Mouse (Mus musculus): ENCODE results near the gene Acer3.

DNA sequence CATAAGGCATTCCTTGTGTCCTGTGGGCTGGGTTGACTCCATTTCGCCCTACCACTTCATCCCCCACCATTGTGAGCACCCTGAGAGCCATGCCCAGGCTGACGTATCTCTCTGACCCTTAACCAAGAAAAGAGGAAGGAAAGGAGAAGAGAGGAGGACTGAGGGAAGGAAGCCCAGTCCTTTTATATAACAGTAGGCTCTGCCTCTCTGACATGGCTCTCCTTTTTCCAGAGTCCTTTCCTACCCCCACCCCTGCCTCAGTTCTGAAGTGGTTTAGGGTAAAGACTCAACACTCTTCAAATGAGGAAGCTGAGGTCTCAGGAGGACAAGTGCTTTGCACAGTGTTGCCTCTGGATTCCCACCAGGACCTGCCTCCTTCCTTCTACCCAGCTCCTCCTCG, 13.0 kb upstream of the Acer3 start:
- no peak for TF ChIP-seq POLR2A (IDR thresholded peaks at IDR 0.05; ENCODE audit: low read depth, low read length)
- TF ChIP-seq CTCF (IDR thresholded peaks at IDR 0.05; ENCODE audit: extremely low read depth, insufficient read length, insufficient replicate concordance, low read depth, low read length): no peak

Data from small intestine, adult 2 months (tissue).